Mouse (Mus musculus) MEL (cell line): ENCODE results near the gene Slc44a1. TPM values are rescaled to one million over a fixed set of nuclear protein-coding genes. Genes with fewer than 3 reads are reported as not detected.

Experiments used
- CHD2 ChIP-seq: IDR thresholded peaks from 2 replicates; pipeline ENCODE4 v1.6.1; 2011; ENCODE audit warnings: low read length, improper control_type of control experiment
- E2F4 ChIP-seq: IDR thresholded peaks from 2 replicates; pipeline ENCODE4 v1.6.1; 2011; ENCODE audit warnings: low read depth, low read length, improper control_type of control experiment, borderline replicate concordance
- ETS1 ChIP-seq: IDR thresholded peaks from 2 replicates; pipeline ENCODE4 v1.6.1; 2012; ENCODE audit warnings: low read depth, mild to moderate bottlenecking, inconsistent platforms, low read length, improper control_type of control experiment, moderate library complexity
- GATA1 ChIP-seq: IDR thresholded peaks from 2 replicates; pipeline ENCODE4 v1.6.1; 2011; ENCODE audit warnings: low read depth, low read length, improper control_type of control experiment
- MAFK ChIP-seq: IDR thresholded peaks from 2 replicates; pipeline ENCODE4 v1.6.1; 2011; ENCODE audit warnings: low read depth, mild to moderate bottlenecking, low read length, improper control_type of control experiment, borderline replicate concordance
- MEF2A ChIP-seq: IDR thresholded peaks from 2 replicates; pipeline ENCODE4 v1.6.1; 2014; ENCODE audit warnings: low read depth, mild to moderate bottlenecking, inconsistent platforms, low read length, improper control_type of control experiment; ENCODE audit not compliant: poor library complexity, insufficient replicate concordance, severe bottlenecking; ENCODE audit errors: extremely low read depth
- MXI1 ChIP-seq: IDR thresholded peaks from 2 replicates; pipeline ENCODE4 v1.6.1; 2011; ENCODE audit warnings: mild to moderate bottlenecking, low read depth, low read length, improper control_type of control experiment
- MYB ChIP-seq: IDR thresholded peaks from 2 replicates; pipeline ENCODE4 v1.6.1; 2011; ENCODE audit warnings: mild to moderate bottlenecking, low read depth, low read length, improper control_type of control experiment
- NELFE ChIP-seq: IDR thresholded peaks from 2 replicates; pipeline ENCODE4 v1.6.1; 2011; ENCODE audit warnings: low read depth, low read length, improper control_type of control experiment
- NRF1 ChIP-seq: IDR thresholded peaks from 2 replicates; pipeline ENCODE4 v1.6.1; 2014; ENCODE audit warnings: low read depth, mild to moderate bottlenecking, inconsistent platforms, low read length, improper control_type of control experiment, moderate library complexity; ENCODE audit not compliant: poor library complexity, insufficient read depth, severe bottlenecking
- POLR2A ChIP-seq, 2 experiments: IDR thresholded peaks; 2 replicates each; pipeline ENCODE4 v1.6.1; 2011 to 2012; ENCODE audit warnings: low read length in 2 of 2, mild to moderate bottlenecking in 2 of 2, control low read depth in 1 of 2, improper control_type of control experiment in 1 of 2, low read depth in 1 of 2, moderate library complexity in 1 of 2; ENCODE audit not compliant: control insufficient read depth in 1 of 2, insufficient read depth in 1 of 2, poor library complexity in 1 of 2
- POLR2AphosphoS2 ChIP-seq: IDR thresholded peaks from 2 replicates; pipeline ENCODE4 v1.6.1; 2011; ENCODE audit warnings: low read length, improper control_type of control experiment
- RCOR1 ChIP-seq: IDR thresholded peaks from 2 replicates; pipeline ENCODE4 v1.6.1; 2012; ENCODE audit warnings: low read depth, mild to moderate bottlenecking, inconsistent platforms, low read length, improper control_type of control experiment
- SIN3A ChIP-seq: IDR thresholded peaks from 2 replicates; pipeline ENCODE4 v1.6.1; 2012; ENCODE audit warnings: low read length, improper control_type of control experiment, inconsistent platforms
- SMC3 ChIP-seq: IDR thresholded peaks from 2 replicates; pipeline ENCODE4 v1.6.1; 2011; ENCODE audit warnings: low read depth, low read length, improper control_type of control experiment
- TAL1 ChIP-seq: IDR thresholded peaks from 2 replicates; pipeline ENCODE4 v1.6.1; 2012; ENCODE audit warnings: mild to moderate bottlenecking, inconsistent platforms, low read length, moderate library complexity, mixed read lengths
- TBP ChIP-seq: IDR thresholded peaks from 2 replicates; pipeline ENCODE4 v1.8.0; 2011; ENCODE audit warnings: low read depth, low read length, improper control_type of control experiment
- TCF12 ChIP-seq: IDR thresholded peaks from 2 replicates; pipeline ENCODE4 v1.6.1; 2014; ENCODE audit warnings: low read depth, mild to moderate bottlenecking, inconsistent platforms, low read length, improper control_type of control experiment, moderate library complexity
- UBTF ChIP-seq: IDR thresholded peaks from 2 replicates; pipeline ENCODE4 v1.6.1; 2012; ENCODE audit warnings: low read depth, mild to moderate bottlenecking, inconsistent platforms, low read length, improper control_type of control experiment, moderate library complexity, borderline replicate concordance; ENCODE audit not compliant: insufficient read depth
- USF2 ChIP-seq, 2 experiments: IDR thresholded peaks; 2 replicates each; pipeline ENCODE4 v1.6.1; 2011 to 2012; ENCODE audit warnings: improper control_type of control experiment in 2 of 2, low read length in 2 of 2, borderline replicate concordance in 1 of 2, inconsistent platforms in 1 of 2, low read depth in 1 of 2, mild to moderate bottlenecking in 1 of 2; ENCODE audit not compliant: insufficient read depth in 1 of 2
- ZC3H11A ChIP-seq: IDR thresholded peaks from 2 replicates; pipeline ENCODE4 v1.6.1; 2012; ENCODE audit warnings: low read depth, mild to moderate bottlenecking, inconsistent platforms, low read length, improper control_type of control experiment
- ZKSCAN1 ChIP-seq: IDR thresholded peaks from 2 replicates; pipeline ENCODE4 v1.6.1; 2012; ENCODE audit warnings: low read depth, mild to moderate bottlenecking, inconsistent platforms, low read length, improper control_type of control experiment, moderate library complexity
- ZNF384 ChIP-seq: IDR thresholded peaks from 2 replicates; pipeline ENCODE4 v1.6.1; 2012; ENCODE audit warnings: low read depth, mild to moderate bottlenecking, inconsistent platforms, low read length, improper control_type of control experiment
- polyA plus RNA-seq, 2 experiments: library from polyadenylated mRNA; stranded (reverse) in 1 of 2; unstranded in 1 of 2; fragments of >175 nt in 1 of 2; fragments of >200 nt in 1 of 2; gene quantifications; 2 replicates each; pipeline versions ENCODE4 v1.2.1 to v1.2.4; 2012; ENCODE audit warnings: low replicate concordance in 2 of 2, low read depth in 1 of 2; ENCODE audit not compliant: insufficient read length in 2 of 2, insufficient read depth in 1 of 2, missing spikeins in 1 of 2
- total RNA-seq: library from RNA; depleted of rRNA; stranded (reverse); fragments of 300-350 nt; gene quantifications from 2 replicates; pipeline ENCODE4 v1.2.3, GENCODE M21; 2012

Slc44a1 gene
- total and polyA plus RNA-seq, 3 experiments, result 9.6 to 10.6 TPM; not detected in 1

GRCm38 (mm10) chr4:53414031-53414797 lies 26.0 kb upstream of the Slc44a1 start (continued):
- TF ChIP-seq MAFK, result no peak
- no peak for TF ChIP-seq SMC3
- TF ChIP-seq ETS1, result peak; percentile 82
- TF ChIP-seq POLR2A (IDR thresholded peaks at IDR 0.05; ENCODE audit: control insufficient read depth in 1 of 2, insufficient read depth in 1 of 2, low read depth in 1 of 2, low read length in 2 of 2, poor library complexity in 1 of 2), result 0 out of 4 replicates have a peak, but pooled peaks of 1 of the 2 experiments have one; percentile 39
- peak; percentile 94 for TF ChIP-seq GATA1
- TF ChIP-seq TAL1, result peak; percentile 87
- no peak for TF ChIP-seq POLR2AphosphoS2
- TF ChIP-seq USF2 (IDR thresholded peaks at IDR 0.05; ENCODE audit: borderline replicate concordance in 1 of 2, insufficient read depth in 1 of 2, low read depth in 1 of 2, low read length in 2 of 2), result 0 out of 4 replicates have a peak, but pooled peaks of 1 of the 2 experiments have one; percentile 17
- TF ChIP-seq CHD2, result no peak
- peak; percentile 89 for TF ChIP-seq RCOR1
- no peak for TF ChIP-seq E2F4
- TF ChIP-seq MYB, result 0 out of 2 replicates have a peak, but pooled peaks have one; percentile 6
- TF ChIP-seq NRF1, result no peak
- peak; percentile 52; the same call in 1 of the 2 replicates for TF ChIP-seq MEF2A
- peak; percentile 81 for TF ChIP-seq SIN3A
- TF ChIP-seq ZKSCAN1, result no peak
- TF ChIP-seq NELFE, result 0 out of 2 replicates have a peak, but pooled peaks have one; percentile 17
- TF ChIP-seq MXI1, result peak; percentile 84
- TF ChIP-seq TBP, result peak; percentile 48; the same call in 1 of the 2 replicates
- no peak; the same call in 1 of the 2 replicates for TF ChIP-seq ZNF384
- peak; percentile 91 for TF ChIP-seq TCF12
- no peak for TF ChIP-seq UBTF
- no peak for TF ChIP-seq ZC3H11A
